Comparison of ENCODE assay signal across 8 mouse cellular contexts in genomic region chr7:68064647-68065362, GRCm38 (mm10).
DNase-seq lines count a peak whose midpoint lies in the region; ATAC-seq lines count a peak whose summit lies in the region.

No protein-coding gene starts in this region.

- no peak overlapping the region for H3K4me3 ChIP-seq in forebrain, embryonic 13.5 days
- H3K4me3 ChIP-seq in forebrain, embryonic 10.5 days, result no peak overlapping the region
- no peak overlapping the region for H3K4me3 ChIP-seq in heart, embryonic 13.5 days

- H3K36me3 ChIP-seq in forebrain, embryonic 13.5 days (ENCODE audit: poor library complexity, severe bottlenecking), result no peaks in the 10 kb centered on the region
- no peaks in the 10 kb centered on the region for H3K36me3 ChIP-seq in forebrain, embryonic 10.5 days (replicated peaks)
- no peaks in the 10 kb centered on the region for H3K36me3 ChIP-seq in heart, embryonic 13.5 days

- no peak overlapping the region for H3K27ac ChIP-seq in forebrain, embryonic 13.5 days
- H3K27ac ChIP-seq in forebrain, embryonic 10.5 days, result no peak overlapping the region
- peak overlapping the region; percentile 74 for H3K27ac ChIP-seq in heart, embryonic 13.5 days (replicated peaks)

- intact Hi-C loops in left cerebral cortex, postnatal 10 days (cut with DNase I), result no loop called here

- no peak overlapping the region for H3K9ac ChIP-seq in forebrain, embryonic 13.5 days
- H3K9ac ChIP-seq in heart, embryonic 13.5 days, result peak overlapping the region; percentile 56; the same call in 1 of the 2 replicates

- WGBS in forebrain, embryonic 13.5 days, result 33% methylated on average over 11 of the region's 11 CpGs
- WGBS in forebrain, embryonic 10.5 days, result 80% methylated on average over 11 of the region's 11 CpGs
- 51% methylated on average over 11 of the region's 11 CpGs for WGBS in heart, embryonic 13.5 days

- H3K9me3 ChIP-seq in forebrain, embryonic 13.5 days (replicated peaks), result no peaks in the 10 kb centered on the region
- no peaks in the 10 kb centered on the region for H3K9me3 ChIP-seq in forebrain, embryonic 10.5 days
- H3K9me3 ChIP-seq in heart, embryonic 13.5 days, result no peaks in the 10 kb centered on the region

- peak; percentile 28; the same call in 1 of the 2 replicates for ATAC-seq in forebrain, embryonic 13.5 days
- ATAC-seq in heart, embryonic 13.5 days (ENCODE audit: extremely low read depth, insufficient number of reproducible peaks, low FRiP score, low TSS enrichment), result 0 out of 2 replicates have a peak, but pooled peaks have one; percentile 39

- no peak for DNase-seq in forebrain, embryonic 10.5 days (ENCODE audit: extremely low spot score, low spot score)
- peak; percentile 40 for DNase-seq in MN1 (ENCODE audit: low spot score)
- peak; percentile 34 to 47 for DNase-seq in kidney, postnatal 4 days
- DNase-seq in spleen, postnatal 4 days (ENCODE audit: low spot score in 2 of 2), result no peak
- DNase-seq in left cerebral cortex, postnatal 10 days (ENCODE audit: extremely low spot score in 1 of 2, low spot score in 2 of 2), result no peak
- DNase-seq in cerebellum, postnatal 14 days, result no peak

- no peaks in the 10 kb centered on the region for H3K27me3 ChIP-seq in forebrain, embryonic 13.5 days
- no peaks in the 10 kb centered on the region for H3K27me3 ChIP-seq in forebrain, embryonic 10.5 days (ENCODE audit: poor library complexity, severe bottlenecking)
- no peaks in the 10 kb centered on the region for H3K27me3 ChIP-seq in heart, embryonic 13.5 days (replicated peaks)

- no peak overlapping the region for H3K4me2 ChIP-seq in forebrain, embryonic 13.5 days
- H3K4me2 ChIP-seq in heart, embryonic 13.5 days, result peak overlapping the region; percentile 39

- peaks cover 50% of the 10 kb centered on the region for H3K4me1 ChIP-seq in forebrain, embryonic 13.5 days
- peaks cover 38% of the 10 kb centered on the region for H3K4me1 ChIP-seq in forebrain, embryonic 10.5 days
- peaks cover 56% of the 10 kb centered on the region for H3K4me1 ChIP-seq in heart, embryonic 13.5 days

Comparison
In these comparisons a context has a peak if more than half of its experiments do, and no peak if none do; other contexts are left out.
1. DNase-seq: peak in MN1 (single experiment) and kidney, postnatal 4 days (2 of 2); none in forebrain, embryonic 10.5 days (single experiment), spleen, postnatal 4 days (0 of 2), left cerebral cortex, postnatal 10 days (0 of 2) and cerebellum, postnatal 14 days (0 of 2).